ENCODE assay signal across 14 mouse cellular contexts in genomic region chr17:72957016-72957415, GRCm38 (mm10).
"Had no signal": no experiment of that assay in that cellular context is flagged by ENCODE, and none has a peak within 500 bp of the region (broad histone marks: within the 10 kb centered on the region; RNA-seq: fewer than 3 reads in every experiment).

No protein-coding gene starts in this region.

- H3K27ac ChIP-seq: limb, embryonic 13.5 days; liver, embryonic 12.5 days; midbrain, embryonic 10.5 days; neural tube, embryonic 13.5 days had no signal

- H3K27me3 ChIP-seq: limb, embryonic 13.5 days; liver, embryonic 12.5 days; neural tube, embryonic 13.5 days had no signal

- ATAC-seq: liver, embryonic 12.5 days; midbrain, embryonic 16.5 days had no signal

- H3K9me3 ChIP-seq: limb, embryonic 13.5 days; liver, embryonic 12.5 days; midbrain, embryonic 10.5 days; neural tube, embryonic 13.5 days had no signal

- H3K4me3 ChIP-seq: limb, embryonic 13.5 days; liver, embryonic 12.5 days; midbrain, embryonic 10.5 days; neural tube, embryonic 13.5 days had no signal

- H3K9ac ChIP-seq: limb, embryonic 13.5 days; liver, embryonic 12.5 days; lung, embryonic 14.5 days; neural tube, embryonic 13.5 days had no signal

- H3K4me1 ChIP-seq: liver, embryonic 12.5 days; midbrain, embryonic 10.5 days had no signal

- H3K36me3 ChIP-seq: limb, embryonic 13.5 days; liver, embryonic 12.5 days; midbrain, embryonic 10.5 days; neural tube, embryonic 13.5 days had no signal

- DNase-seq: kidney, adult 8-10 months; kidney, postnatal 25 days; left cerebral cortex, postnatal 4 days; lung, embryonic 14.5 days; lung, postnatal 10 days; retina, postnatal 1 day; right cerebral cortex, postnatal 4 days; spleen, adult 18-20 months; thymus, postnatal 36 days had no signal

- H3K4me2 ChIP-seq: limb, embryonic 13.5 days; liver, embryonic 12.5 days; lung, embryonic 14.5 days; neural tube, embryonic 13.5 days had no signal
